Mouse (Mus musculus) heart, adult 2 months (tissue): ENCODE data around the gene Unc13b.

Source experiments
- CTCF ChIP-seq: fragments of 200-600 bp; IDR thresholded peaks from 2 replicates; pipeline ENCODE4 v1.8.1; 2022; ENCODE audit warnings: antibody characterized with exemption, mild to moderate bottlenecking, moderate library complexity
- EP300 ChIP-seq: fragments of 200-500 bp; IDR thresholded peaks from 2 replicates; pipeline ENCODE4 v1.6.1; 2011; ENCODE audit warnings: low read depth, low read length, control low read depth; ENCODE audit not compliant: insufficient read depth

GRCm38 (mm10) chr4:43113491-43113890 lies 54.7 kb downstream of the Unc13b start:
- TF ChIP-seq EP300: no peak
- no peak for TF ChIP-seq CTCF
